Mouse (Mus musculus): Measurements from ENCODE around the gene Gm10721. TPM values are rescaled to one million over a fixed set of nuclear protein-coding genes. Genes with fewer than 3 reads are reported as not detected.

Gm10721 gene
- polyA plus RNA-seq, 1 experiment from 2014 or later = not detected

Small RNA genes lying within 50 kb of the gene (microRNA-seq; reads per million reads assigned to microRNA genes)
- gene Mir101c (ENCODE audit: borderline number of aligned reads) = not detected

Other genes with a start within 250 kb of the Gm10721 start
- gene Gm10722, start 12.2 kb upstream of the Gm10721 start, polyA plus RNA-seq (2014; fragmentation: Nextera tagmentation; extraction: Ambion mirVana) = not detected in 2 replicates
- gene Gm11168, start 9.8 kb upstream of the Gm10721 start, polyA plus RNA-seq (2014; fragmentation: Nextera tagmentation; extraction: Ambion mirVana) = not detected in 2 replicates
- gene Gm10720, start 2.5 kb downstream of the Gm10721 start, polyA plus RNA-seq (2014; fragmentation: Nextera tagmentation; extraction: Ambion mirVana) = not detected in 2 replicates
- gene Gm10719, start 4.3 kb downstream of the Gm10721 start, polyA plus RNA-seq (2014; fragmentation: Nextera tagmentation; extraction: Ambion mirVana) = not detected in 2 replicates
- gene Gm10718, start 10.4 kb downstream of the Gm10721 start, polyA plus RNA-seq (2014; fragmentation: Nextera tagmentation; extraction: Ambion mirVana) = 0.38 TPM in 1 of 2 replicates, not detected in the other
- 0.29 TPM in 1 of 2 replicates, not detected in the other for gene Gm10717, start 12.3 kb downstream of the Gm10721 start, polyA plus RNA-seq (2014; fragmentation: Nextera tagmentation; extraction: Ambion mirVana)
- not detected in 2 replicates for gene Gm17535, start 21.5 kb downstream of the Gm10721 start, polyA plus RNA-seq (2014; fragmentation: Nextera tagmentation; extraction: Ambion mirVana)
- gene Gm10715, start 23.7 kb downstream of the Gm10721 start, polyA plus RNA-seq (2014; fragmentation: Nextera tagmentation; extraction: Ambion mirVana) = not detected in 2 replicates